Mouse (Mus musculus) WW6 (cell line): Measurements from ENCODE around the gene Cyp4a31.
"Not testable (repeated sequence)": the region's sequence is repeated elsewhere in the genome, so short reads cannot be mapped to it uniquely, and the experiment has no call there.

Source experiments
- DNase-seq: peaks from one replicate; pipeline ENCODE4 v3.0.0-alpha.2; 2013; ENCODE audit warnings: low read depth, low spot score

Cyp4a31 gene

GRCm38 (mm10) chr4:115563401-115563800 lies at the start of gene Cyp4a31:
Cyp4a31 (plus strand) TSS chr4:115563649.
- DNase-seq: no peak

- not testable (repeated sequence) for DNase-seq
Observed at GRCm38 (mm10) chr4:115513964-115514363, 49.5 kb upstream of the Cyp4a31 start.

GRCm38 (mm10) chr4:115518000-115518399 lies 45.4 kb upstream of the Cyp4a31 start, which contains the start of gene Cyp4a10:
Cyp4a10 (plus strand) TSS chr4:115518264.
- not testable (repeated sequence) for DNase-seq

- DNase-seq: no peak
Observed at GRCm38 (mm10) chr4:115519444-115519843, 44.0 kb upstream of the Cyp4a31 start.

- no peak for DNase-seq
Observed at GRCm38 (mm10) chr4:115521766-115522165, 41.7 kb upstream of the Cyp4a31 start.

GRCm38 (mm10) chr4:115545101-115545500 lies 18.3 kb upstream of the Cyp4a31 start:
- DNase-seq: no peak

- no peak for DNase-seq
Observed at GRCm38 (mm10) chr4:115546141-115546828, 17.2 kb upstream of the Cyp4a31 start.

GRCm38 (mm10) chr4:115552726-115553125 lies 10.7 kb upstream of the Cyp4a31 start:
- DNase-seq: no peak

GRCm38 (mm10) chr4:115555513-115555912 lies 7.9 kb upstream of the Cyp4a31 start:
- no peak for DNase-seq

GRCm38 (mm10) chr4:115557861-115558561 lies 5.4 kb upstream of the Cyp4a31 start:
- no peak for DNase-seq

GRCm38 (mm10) chr4:115561236-115561635 lies 2.2 kb upstream of the Cyp4a31 start:
- DNase-seq: not testable (repeated sequence)

GRCm38 (mm10) chr4:115564469-115565225 lies 1.2 kb downstream of the Cyp4a31 start:
- not testable (repeated sequence) for DNase-seq

GRCm38 (mm10) chr4:115575255-115575654 lies 11.8 kb downstream of the Cyp4a31 start:
- DNase-seq: no peak

- no peak for DNase-seq
Observed at GRCm38 (mm10) chr4:115575776-115576175, 12.3 kb downstream of the Cyp4a31 start.

GRCm38 (mm10) chr4:115583036-115583435 lies 19.6 kb downstream of the Cyp4a31 start:
- DNase-seq: no peak

- DNase-seq: no peak
Observed at GRCm38 (mm10) chr4:115596357-115596756, 32.9 kb downstream of the Cyp4a31 start.

- DNase-seq: no peak
Observed at GRCm38 (mm10) chr4:115596824-115597336, 33.4 kb downstream of the Cyp4a31 start.

- not testable (repeated sequence) for DNase-seq
Observed at GRCm38 (mm10) chr4:115600611-115601010, 37.2 kb downstream of the Cyp4a31 start, which contains the start of gene Cyp4a32. Cyp4a32 (plus strand) TSS chr4:115600969.

- DNase-seq: no peak
Observed at GRCm38 (mm10) chr4:115614005-115614404, 50.6 kb downstream of the Cyp4a31 start.

GRCm38 (mm10) chr4:115625560-115625959 lies 62.1 kb downstream of the Cyp4a31 start:
- DNase-seq: not testable (repeated sequence)
